Mouse (Mus musculus) embryonic facial prominence, embryonic 11.5 days (tissue): ENCODE measurements around the gene 1110002E22Rik. TPM values are rescaled to one million over a fixed set of nuclear protein-coding genes. Genes with fewer than 3 reads are reported as not detected.

Experiments
- ATAC-seq: fragments of 200-750 bp; cut with Nextera tagmentation; replicated peaks from 2 replicates; pipeline ENCODE4 v1.8.0; 2017; ENCODE audit warnings: low read depth; ENCODE audit not compliant: insufficient number of reproducible peaks, low FRiP score, low TSS enrichment
- DNase-seq: peaks from one replicate; pipeline ENCODE4 v3.0.0-alpha.2; 2015; ENCODE audit warnings: low spot score
- H3K27ac ChIP-seq: fragments of 300-500 bp; sonication (generic); replicated peaks from 2 replicates; pipeline ENCODE4 v1.5.1; 2014; ENCODE audit warnings: mild to moderate bottlenecking, low read depth, low read length, control low read depth
- H3K27me3 ChIP-seq: fragments of 300-500 bp; sonication (generic); 2 replicates; pipeline ENCODE4 v1.6.1; 2014; ENCODE audit warnings: mild to moderate bottlenecking, low read length, moderate library complexity, mixed read lengths; ENCODE audit not compliant: control insufficient read depth, insufficient read depth
- H3K36me3 ChIP-seq: fragments of 300-500 bp; sonication (generic); replicated peaks from 2 replicates; pipeline ENCODE4 v1.6.1; 2014; ENCODE audit warnings: low read depth, mild to moderate bottlenecking, low read length, moderate library complexity, mixed read lengths; ENCODE audit not compliant: control insufficient read depth, insufficient read depth
- H3K4me1 ChIP-seq: fragments of 300-500 bp; sonication (generic); 2 replicates; pipeline ENCODE4 v1.6.1; 2014; ENCODE audit warnings: low read length, mixed read lengths; ENCODE audit not compliant: control insufficient read depth, insufficient read depth
- H3K4me2 ChIP-seq: fragments of 300-500 bp; sonication (generic); 2 replicates; pipeline ENCODE4 v1.6.1; 2014; ENCODE audit warnings: low read depth, mild to moderate bottlenecking, control low read depth, low read length, moderate library complexity
- H3K4me3 ChIP-seq: fragments of 300-500 bp; sonication (generic); 2 replicates; pipeline ENCODE4 v1.5.1; 2014; ENCODE audit warnings: low read depth, low read length, control low read depth
- H3K9ac ChIP-seq: fragments of 300-500 bp; sonication (generic); replicated peaks from 2 replicates; pipeline ENCODE4 v1.6.1; 2014; ENCODE audit warnings: mild to moderate bottlenecking, control low read depth, low read length
- H3K9me3 ChIP-seq: fragments of 300-500 bp; sonication (generic); replicated peaks from 2 replicates; pipeline ENCODE4 v1.6.1; 2016; ENCODE audit warnings: mild to moderate bottlenecking, low read length, inconsistent platforms, mixed read lengths; ENCODE audit not compliant: control insufficient read depth
- WGBS: fragments of 180-500 bp; shearing (Covaris S2); extraction: QIAGEN DNeasy Blood & Tissue Kit; methylation state at CpG from one replicate; pipeline ENCODE4 v1.1.7; 2014; 5-methylcytosine and 5-hydroxymethylcytosine counted together
- polyA plus RNA-seq: library from polyadenylated mRNA; unstranded; fragments of >200 nt; fragmentation: Nextera tagmentation; extraction: Ambion mirVana; gene quantifications from 2 replicates; pipeline ENCODE4 v1.2.1, GENCODE M21; 2014

The 1110002E22Rik gene
- polyA plus RNA-seq, 1 experiment from 2014 or later, result 0.17 TPM

DNA sequence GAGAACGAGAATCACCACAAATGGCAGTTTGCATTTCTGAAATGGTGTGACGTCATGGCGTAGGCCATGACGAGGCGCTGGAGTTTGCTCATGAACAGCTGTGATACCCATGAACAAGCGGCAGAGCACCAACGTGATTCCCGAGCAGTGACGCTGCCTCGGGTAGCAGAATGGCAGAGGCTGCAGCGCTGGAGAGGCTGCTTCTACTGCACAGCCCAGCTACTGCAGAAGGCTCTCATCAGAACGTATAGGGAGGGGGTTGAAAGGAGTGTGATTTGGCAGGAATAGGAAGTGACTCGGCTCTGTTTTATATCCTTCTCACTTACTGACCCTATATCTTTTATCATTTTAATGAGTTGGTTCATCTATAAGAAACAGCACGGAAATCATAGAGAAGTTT, 54.0 kb downstream of the 1110002E22Rik start:
- 77% methylated on average over 14 of the region's 14 CpGs for WGBS
- H3K4me3 ChIP-seq, result no peak overlapping the region
- no peak overlapping the region for H3K4me2 ChIP-seq
- H3K36me3 ChIP-seq, result no peaks in the 10 kb centered on the region
- H3K27ac ChIP-seq, result no peak overlapping the region
- no peak overlapping the region for H3K9ac ChIP-seq
- ATAC-seq, result no peak
- H3K4me1 ChIP-seq, result no peaks in the 10 kb centered on the region
- DNase-seq, result no peak
- H3K27me3 ChIP-seq, result no peaks in the 10 kb centered on the region
- no peaks in the 10 kb centered on the region for H3K9me3 ChIP-seq

DNA sequence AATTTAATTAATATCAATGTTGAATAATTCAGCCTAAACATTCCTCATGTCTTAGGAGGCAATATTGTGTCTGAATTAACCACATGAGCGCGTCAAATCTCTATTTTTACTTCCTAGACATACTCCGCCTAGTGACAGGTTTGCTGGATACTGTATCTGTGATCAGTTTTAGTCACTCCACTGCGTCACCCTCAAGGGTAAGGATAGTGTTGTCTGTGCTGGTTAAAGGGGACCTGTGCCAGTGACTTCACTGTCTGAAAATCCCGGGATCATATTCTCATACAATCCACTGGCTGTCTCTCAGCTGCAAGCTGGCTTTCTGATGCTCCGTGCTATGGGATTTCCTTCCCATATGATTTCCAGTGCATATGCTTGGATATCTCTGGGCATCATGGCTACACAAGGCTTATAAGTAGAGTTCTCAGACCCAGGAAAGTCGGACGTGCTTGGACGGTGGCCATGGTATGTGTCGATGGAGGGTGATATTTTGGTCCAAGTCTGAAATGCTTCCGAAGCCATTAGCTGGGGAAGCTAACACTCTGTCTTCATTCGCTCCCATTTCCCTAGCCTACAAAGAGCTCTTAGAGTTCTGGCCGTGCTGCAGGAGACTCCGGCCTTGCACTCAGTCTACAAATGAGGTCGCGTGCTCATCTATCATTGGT, 54.7 kb downstream of the 1110002E22Rik start:
- Histone ChIP-seq H3K36me3 (no peaks in the 10 kb centered on the region), H3K9me3 (no peaks in the 10 kb centered on the region), H3K4me1 (no peaks in the 10 kb centered on the region), H3K9ac (no peak overlapping the region), H3K27ac (no peak overlapping the region), H3K4me2 (no peak overlapping the region), H3K27me3 (no peaks in the 10 kb centered on the region), H3K4me3 (no peak overlapping the region)
- ATAC-seq (no peak), DNase-seq (no peak)
- WGBS, result 92% methylated on average over 16 of the region's 16 CpGs

DNA sequence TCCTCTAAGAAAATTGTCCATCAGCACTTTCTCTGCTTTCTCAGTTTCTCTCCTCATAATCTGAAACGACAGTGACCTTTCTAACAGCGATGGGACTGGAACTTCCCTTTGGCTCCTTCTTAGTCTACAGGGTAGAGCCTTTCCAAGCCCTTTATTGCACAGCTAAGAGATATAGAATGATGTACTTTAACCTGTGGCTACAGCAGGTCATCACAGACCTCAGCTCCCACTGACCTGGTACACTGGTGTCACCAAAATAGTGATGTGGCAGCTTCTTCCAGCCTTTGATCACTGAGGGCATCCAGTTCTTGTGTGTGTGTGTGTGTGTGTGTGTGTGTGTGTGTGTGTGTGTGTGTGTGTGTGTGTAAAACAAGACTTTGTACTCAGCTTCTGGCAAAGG, 56.6 kb downstream of the 1110002E22Rik start:
- WGBS, result 89% methylated on average over 2 of the region's 2 CpGs
- Histone ChIP-seq H3K4me1 (no peaks in the 10 kb centered on the region), H3K4me2 (no peak overlapping the region), H3K4me3 (no peak overlapping the region), H3K36me3 (no peaks in the 10 kb centered on the region), H3K9ac (no peak overlapping the region), H3K9me3 (no peaks in the 10 kb centered on the region), H3K27me3 (no peaks in the 10 kb centered on the region), H3K27ac (no peak overlapping the region)
- DNase-seq (no peak), ATAC-seq (no peak)

DNA sequence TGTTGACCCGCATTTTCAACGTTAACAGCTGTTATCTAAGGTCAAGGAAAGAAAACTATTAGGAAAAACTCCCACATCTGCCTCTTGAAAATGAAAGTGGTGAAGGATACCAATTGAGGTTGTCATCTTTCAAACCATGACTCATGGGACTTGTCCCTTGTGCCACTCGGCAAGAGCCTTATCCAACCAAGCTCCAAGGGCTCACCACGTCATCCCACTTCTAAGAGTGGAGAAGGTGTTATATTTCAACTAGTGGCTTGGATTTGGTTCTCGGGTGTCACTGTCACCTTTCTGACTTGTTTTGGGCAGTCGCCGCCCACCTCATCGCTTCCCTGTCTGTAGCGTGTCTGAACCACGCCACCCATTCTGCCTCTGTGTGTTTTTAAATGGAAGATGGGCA, 59.0 kb downstream of the 1110002E22Rik start:
- Histone ChIP-seq H3K9ac (no peak overlapping the region), H3K4me1 (no peaks in the 10 kb centered on the region), H3K4me2 (no peak overlapping the region), H3K27me3 (no peaks in the 10 kb centered on the region), H3K27ac (no peak overlapping the region), H3K4me3 (no peak overlapping the region), H3K36me3 (no peaks in the 10 kb centered on the region), H3K9me3 (no peaks in the 10 kb centered on the region)
- 77% methylated on average over 10 of the region's 10 CpGs for WGBS
- no peak for ATAC-seq
- DNase-seq, result no peak

DNA sequence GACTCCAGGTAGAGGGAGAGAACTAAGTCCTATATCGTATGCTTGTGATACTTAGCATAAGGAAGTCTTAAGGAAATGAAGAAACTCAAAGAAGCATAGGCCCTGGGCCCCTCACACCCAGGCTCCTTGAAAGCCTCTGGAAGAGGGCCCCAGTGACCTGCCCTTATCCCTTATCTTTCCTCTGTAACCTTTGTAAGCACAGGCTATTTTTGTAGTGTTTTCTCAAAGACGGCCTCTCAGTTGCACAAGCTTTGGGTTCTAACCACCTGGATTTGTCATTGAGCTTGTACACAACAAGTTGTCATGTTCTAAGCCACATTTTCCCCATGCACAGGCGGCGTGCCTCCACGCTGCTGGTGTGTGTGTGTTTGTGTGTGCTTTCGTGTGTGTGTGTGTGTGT, 64.3 kb downstream of the 1110002E22Rik start:
- no peaks in the 10 kb centered on the region for H3K9me3 ChIP-seq
- WGBS, result 89% methylated on average over 6 of the region's 6 CpGs
- H3K4me1 ChIP-seq, result no peaks in the 10 kb centered on the region
- H3K4me3 ChIP-seq, result no peak overlapping the region
- no peak overlapping the region for H3K27ac ChIP-seq
- no peak overlapping the region for H3K9ac ChIP-seq
- H3K4me2 ChIP-seq, result no peak overlapping the region
- H3K36me3 ChIP-seq, result no peaks in the 10 kb centered on the region
- H3K27me3 ChIP-seq, result no peaks in the 10 kb centered on the region
- ATAC-seq (no peak), DNase-seq (no peak)

DNA sequence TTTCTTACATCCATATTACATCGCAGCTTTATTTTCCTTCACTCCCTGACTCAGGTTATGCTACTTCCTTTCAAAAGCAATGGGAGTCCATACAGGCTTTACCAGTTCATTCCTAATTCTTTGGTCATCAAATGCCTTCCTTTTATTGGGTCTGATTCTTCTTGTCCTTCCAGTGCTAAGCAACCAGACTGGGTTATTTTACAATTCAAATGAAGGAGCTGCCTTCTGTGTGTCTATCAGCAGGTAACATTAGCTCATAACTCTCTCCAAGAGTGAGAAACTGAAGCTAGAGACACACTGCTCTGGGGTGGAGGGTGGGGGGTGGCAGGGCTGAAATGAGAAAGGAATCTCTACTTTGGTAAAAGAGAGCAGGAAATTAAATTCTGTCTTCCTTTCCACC, 65.8 kb downstream of the 1110002E22Rik start:
- Histone ChIP-seq H3K4me3 (no peak overlapping the region), H3K27me3 (no peaks in the 10 kb centered on the region), H3K9ac (no peak overlapping the region), H3K9me3 (no peaks in the 10 kb centered on the region), H3K36me3 (no peaks in the 10 kb centered on the region), H3K4me2 (no peak overlapping the region), H3K4me1 (no peaks in the 10 kb centered on the region), H3K27ac (no peak overlapping the region)
- DNase-seq, result no peak
- WGBS, result 71% methylated on average over 1 of the region's 1 CpGs
- no peak for ATAC-seq

Other genes starting within 250 kb of the 1110002E22Rik start
- 3,351 and 3,607 TPM in 2 replicates for gene H2afz, start 200.6 kb upstream of the 1110002E22Rik start, polyA plus RNA-seq
- 9.4 and 10.7 TPM in 2 replicates for gene Dnajb14, start 197.4 kb upstream of the 1110002E22Rik start, polyA plus RNA-seq
- 114 and 117 TPM in 2 replicates for gene Lamtor3, start 146.5 kb upstream of the 1110002E22Rik start, polyA plus RNA-seq
- 4.2 and 4.6 TPM in 2 replicates for gene Dapp1, start 83.5 kb upstream of the 1110002E22Rik start, polyA plus RNA-seq
- not detected in 2 replicates for gene Gm5105, start 2.3 kb downstream of the 1110002E22Rik start, polyA plus RNA-seq
- gene Trmt10a, start 78.4 kb downstream of the 1110002E22Rik start, polyA plus RNA-seq, result 16.5 and 17.2 TPM in 2 replicates
- gene Mttp, start 79.9 kb downstream of the 1110002E22Rik start, polyA plus RNA-seq, result 8.3 and 9.2 TPM in 2 replicates
- gene 4930579F01Rik, start 128.8 kb downstream of the 1110002E22Rik start, polyA plus RNA-seq, result not detected in 2 replicates
- not detected in 2 replicates for gene Adh7, start 152.7 kb downstream of the 1110002E22Rik start, polyA plus RNA-seq
- gene Adh1, start 195.9 kb downstream of the 1110002E22Rik start, polyA plus RNA-seq, result 0.39 TPM in 1 of 2 replicates, not detected in the other
- not detected in 2 replicates for gene Adh6a, start 248.2 kb downstream of the 1110002E22Rik start, polyA plus RNA-seq